Mouse (Mus musculus): ENCODE data around the gene Gpnmb.

The Gpnmb gene

GRCm38 (mm10) chr6:49036275-49037267, at the start of gene Gpnmb:
Gpnmb (plus strand) TSS chr6:49036546.
- in situ Hi-C loops (cut with MboI; ENCODE audit: low pct_unique_long_range_greater_than_20kb in 1 of 2, low sequenced_read_pairs in 2 of 2, unreplicated experiment in 1 of 2), result loop anchor here in 1 of 2 experiments (10.0 kb wide), 1 partner anchor 318 kb away; no protein-coding TSS in a partner anchor

GRCm38 (mm10) chr6:48989971-48990370, 46.4 kb upstream of the Gpnmb start:
- in situ Hi-C loops (cut with MboI; ENCODE audit: low pct_unique_long_range_greater_than_20kb in 1 of 2, low sequenced_read_pairs in 2 of 2, unreplicated experiment in 1 of 2), result no loop called here

GRCm38 (mm10) chr6:48991991-48992390, 44.4 kb upstream of the Gpnmb start:
- in situ Hi-C loops (cut with MboI; ENCODE audit: low pct_unique_long_range_greater_than_20kb in 1 of 2, low sequenced_read_pairs in 2 of 2, unreplicated experiment in 1 of 2), result no loop called here

GRCm38 (mm10) chr6:48998186-48998585, 38.2 kb upstream of the Gpnmb start:
- in situ Hi-C loops (cut with MboI; ENCODE audit: low pct_unique_long_range_greater_than_20kb in 1 of 2, low sequenced_read_pairs in 2 of 2, unreplicated experiment in 1 of 2), result no loop called here

- in situ Hi-C loops (cut with MboI; ENCODE audit: low pct_unique_long_range_greater_than_20kb in 1 of 2, low sequenced_read_pairs in 2 of 2, unreplicated experiment in 1 of 2), result no loop called here
These were observed 37.5 kb upstream of the Gpnmb start for GRCm38 (mm10) chr6:48998796-48999195.

- in situ Hi-C loops (cut with MboI; ENCODE audit: low pct_unique_long_range_greater_than_20kb in 1 of 2, low sequenced_read_pairs in 2 of 2, unreplicated experiment in 1 of 2), result no loop called here
These were observed 33.0 kb upstream of the Gpnmb start for GRCm38 (mm10) chr6:49003381-49003780.

GRCm38 (mm10) chr6:49007981-49008380, 28.4 kb upstream of the Gpnmb start:
- in situ Hi-C loops (cut with MboI; ENCODE audit: low pct_unique_long_range_greater_than_20kb in 1 of 2, low sequenced_read_pairs in 2 of 2, unreplicated experiment in 1 of 2), result no loop called here

GRCm38 (mm10) chr6:49008420-49009160, 27.8 kb upstream of the Gpnmb start:
- in situ Hi-C loops (cut with MboI; ENCODE audit: low pct_unique_long_range_greater_than_20kb in 1 of 2, low sequenced_read_pairs in 2 of 2, unreplicated experiment in 1 of 2), result no loop called here

GRCm38 (mm10) chr6:49009161-49009555, 27.2 kb upstream of the Gpnmb start:
- in situ Hi-C loops (cut with MboI; ENCODE audit: low pct_unique_long_range_greater_than_20kb in 1 of 2, low sequenced_read_pairs in 2 of 2, unreplicated experiment in 1 of 2), result no loop called here

- in situ Hi-C loops (cut with MboI; ENCODE audit: low pct_unique_long_range_greater_than_20kb in 1 of 2, low sequenced_read_pairs in 2 of 2, unreplicated experiment in 1 of 2), result no loop called here
These were observed 26.7 kb upstream of the Gpnmb start for GRCm38 (mm10) chr6:49009665-49010064.

- in situ Hi-C loops (cut with MboI; ENCODE audit: low pct_unique_long_range_greater_than_20kb in 1 of 2, low sequenced_read_pairs in 2 of 2, unreplicated experiment in 1 of 2), result no loop called here
These were observed 25.2 kb upstream of the Gpnmb start for GRCm38 (mm10) chr6:49011191-49011590.

GRCm38 (mm10) chr6:49013023-49013422, 23.3 kb upstream of the Gpnmb start:
- in situ Hi-C loops (cut with MboI; ENCODE audit: low pct_unique_long_range_greater_than_20kb in 1 of 2, low sequenced_read_pairs in 2 of 2, unreplicated experiment in 1 of 2), result no loop called here

GRCm38 (mm10) chr6:49013458-49013857, 22.9 kb upstream of the Gpnmb start:
- in situ Hi-C loops (cut with MboI; ENCODE audit: low pct_unique_long_range_greater_than_20kb in 1 of 2, low sequenced_read_pairs in 2 of 2, unreplicated experiment in 1 of 2), result no loop called here

- in situ Hi-C loops (cut with MboI; ENCODE audit: low pct_unique_long_range_greater_than_20kb in 1 of 2, low sequenced_read_pairs in 2 of 2, unreplicated experiment in 1 of 2), result no loop called here
These were observed 19.2 kb upstream of the Gpnmb start for GRCm38 (mm10) chr6:49017150-49017549.

- in situ Hi-C loops (cut with MboI; ENCODE audit: low pct_unique_long_range_greater_than_20kb in 1 of 2, low sequenced_read_pairs in 2 of 2, unreplicated experiment in 1 of 2), result no loop called here
These were observed 17.0 kb upstream of the Gpnmb start for GRCm38 (mm10) chr6:49019341-49019740.

GRCm38 (mm10) chr6:49021141-49022012, 15.0 kb upstream of the Gpnmb start:
- in situ Hi-C loops (cut with MboI; ENCODE audit: low pct_unique_long_range_greater_than_20kb in 1 of 2, low sequenced_read_pairs in 2 of 2, unreplicated experiment in 1 of 2), result no loop called here

- in situ Hi-C loops (cut with MboI; ENCODE audit: low pct_unique_long_range_greater_than_20kb in 1 of 2, low sequenced_read_pairs in 2 of 2, unreplicated experiment in 1 of 2), result no loop called here
These were observed 14.0 kb upstream of the Gpnmb start for GRCm38 (mm10) chr6:49022384-49022783.

- in situ Hi-C loops (cut with MboI; ENCODE audit: low pct_unique_long_range_greater_than_20kb in 1 of 2, low sequenced_read_pairs in 2 of 2, unreplicated experiment in 1 of 2), result no loop called here
These were observed 13.0 kb upstream of the Gpnmb start for GRCm38 (mm10) chr6:49023315-49023714.

Data from mouse embryonic stem cell (cell line).